Mouse (Mus musculus) layer of hippocampus, adult 11-12 months (tissue): ENCODE results near the gene Grm1.

Experiments
- DNase-seq: peaks from one replicate; pipeline ENCODE4 v3.0.0; 2022; ENCODE audit warnings: low spot score

Gene Grm1

GRCm38 (mm10) chr10:10964490-10965150 lies 117.5 kb downstream of the Grm1 start:
- DNase-seq = no peak

- no peak for DNase-seq
Measured at GRCm38 (mm10) chr10:10950557-10950956, 131.6 kb downstream of the Grm1 start.

- no peak for DNase-seq
Measured at GRCm38 (mm10) chr10:10949172-10949571, 133.0 kb downstream of the Grm1 start.

- no peak for DNase-seq
Measured at GRCm38 (mm10) chr10:10947531-10947930, 134.6 kb downstream of the Grm1 start.

- DNase-seq = no peak
Measured at GRCm38 (mm10) chr10:10944003-10944402, 138.2 kb downstream of the Grm1 start.

- no peak for DNase-seq
Measured at GRCm38 (mm10) chr10:10942248-10942647, 139.9 kb downstream of the Grm1 start.

- DNase-seq = peak; percentile 28
Measured at GRCm38 (mm10) chr10:10935806-10936205, 146.3 kb downstream of the Grm1 start.

GRCm38 (mm10) chr10:10929672-10930071 lies 152.5 kb downstream of the Grm1 start:
- DNase-seq = no peak

GRCm38 (mm10) chr10:10928798-10929366 lies 153.3 kb downstream of the Grm1 start:
- no peak for DNase-seq

- DNase-seq = no peak
Measured at GRCm38 (mm10) chr10:10917857-10918399, 164.2 kb downstream of the Grm1 start.

- DNase-seq = no peak
Measured at GRCm38 (mm10) chr10:10913621-10914020, 168.5 kb downstream of the Grm1 start.

- no peak for DNase-seq
Measured at GRCm38 (mm10) chr10:10890221-10890620, 191.9 kb downstream of the Grm1 start.

GRCm38 (mm10) chr10:10888521-10888920 lies 193.6 kb downstream of the Grm1 start:
- no peak for DNase-seq

- no peak for DNase-seq
Measured at GRCm38 (mm10) chr10:10884992-10885391, 197.2 kb downstream of the Grm1 start.

- no peak for DNase-seq
Measured at GRCm38 (mm10) chr10:10872142-10872541, 210.0 kb downstream of the Grm1 start.

GRCm38 (mm10) chr10:10870271-10870670 lies 211.9 kb downstream of the Grm1 start:
- DNase-seq = no peak

- DNase-seq = no peak
Measured at GRCm38 (mm10) chr10:10866278-10866677, 215.9 kb downstream of the Grm1 start.

GRCm38 (mm10) chr10:10864759-10865158 lies 217.4 kb downstream of the Grm1 start:
- no peak for DNase-seq

GRCm38 (mm10) chr10:10847376-10848286 lies 234.5 kb downstream of the Grm1 start:
- no peak for DNase-seq

- no peak for DNase-seq
Measured at GRCm38 (mm10) chr10:10845059-10845685, 237.0 kb downstream of the Grm1 start.

- DNase-seq = no peak
Measured at GRCm38 (mm10) chr10:10835406-10835805, 246.8 kb downstream of the Grm1 start.

- DNase-seq = no peak
Measured at GRCm38 (mm10) chr10:10834828-10835227, 247.3 kb downstream of the Grm1 start.
